Mouse (Mus musculus): Measurements from ENCODE around the gene Tmem87a. TPM values are rescaled to one million over a fixed set of nuclear protein-coding genes. Genes with fewer than 3 reads are reported as not detected.

The Tmem87a gene
- 11.9 and 16.4 TPM in 2 replicates for polyA plus RNA-seq (2015; fragmentation: Nextera tagmentation; extraction: Ambion mirVana)

GRCm38 (mm10) chr2:120403986-120404822 is at the start of gene Tmem87a:
Tmem87a (minus strand) TSS chr2:120404113.
- Histone ChIP-seq H3K9ac (peak within 1 kb of the TSS; percentile 80), H3K9me3 (peaks cover 4% of the 10 kb centered on the region; the same call in 1 of the 2 replicates), H3K27ac (peak within 1 kb of the TSS; percentile 94), H3K27me3 (no peaks in the 10 kb centered on the region), H3K4me2 (peak within 1 kb of the TSS; percentile 80), H3K4me1 (peaks cover 15% of the 10 kb centered on the region), H3K36me3 (no peaks in the 10 kb centered on the region), H3K4me3 (peak within 1 kb of the TSS; percentile 68)
- peak; percentile 99 for ATAC-seq (ENCODE audit: insufficient number of reproducible peaks, insufficient read depth, low FRiP score, low TSS enrichment, low read depth)
- 1% methylated on average over 34 of the region's 34 CpGs for WGBS

GRCm38 (mm10) chr2:120452600-120452999 is 48.7 kb upstream of the Tmem87a start:
- no peak overlapping the region for H3K4me3 ChIP-seq
- no peaks in the 10 kb centered on the region for H3K27me3 ChIP-seq
- no peaks in the 10 kb centered on the region for H3K9me3 ChIP-seq
- H3K4me2 ChIP-seq, result no peak overlapping the region
- H3K27ac ChIP-seq, result no peak overlapping the region
- no peaks in the 10 kb centered on the region; the same call in 1 of the 2 replicates for H3K4me1 ChIP-seq
- H3K9ac ChIP-seq, result no peak overlapping the region
- 79% methylated on average over 4 of the region's 4 CpGs for WGBS
- ATAC-seq (ENCODE audit: insufficient number of reproducible peaks, insufficient read depth, low FRiP score, low TSS enrichment, low read depth), result no peak
- H3K36me3 ChIP-seq, result peaks cover 3% of the 10 kb centered on the region; the same call in 1 of the 2 replicates

GRCm38 (mm10) chr2:120450724-120451123 is 46.8 kb upstream of the Tmem87a start:
- 75% methylated on average over 6 of the region's 6 CpGs for WGBS
- Histone ChIP-seq H3K9me3 (no peaks in the 10 kb centered on the region), H3K4me2 (no peak overlapping the region), H3K4me3 (no peak overlapping the region), H3K27me3 (no peaks in the 10 kb centered on the region), H3K27ac (no peak overlapping the region), H3K9ac (no peak overlapping the region), H3K4me1 (no peaks in the 10 kb centered on the region; the same call in 1 of the 2 replicates), H3K36me3 (peaks cover 3% of the 10 kb centered on the region; the same call in 1 of the 2 replicates)
- no peak for ATAC-seq (ENCODE audit: insufficient number of reproducible peaks, insufficient read depth, low FRiP score, low TSS enrichment, low read depth)

GRCm38 (mm10) chr2:120447306-120447705 is 43.4 kb upstream of the Tmem87a start:
- no peak overlapping the region for H3K4me2 ChIP-seq
- H3K27ac ChIP-seq, result no peak overlapping the region
- ATAC-seq (ENCODE audit: insufficient number of reproducible peaks, insufficient read depth, low FRiP score, low TSS enrichment, low read depth), result no peak
- no peaks in the 10 kb centered on the region for H3K36me3 ChIP-seq
- WGBS, result 94% methylated on average over 1 of the region's 1 CpGs
- no peaks in the 10 kb centered on the region for H3K4me1 ChIP-seq
- no peaks in the 10 kb centered on the region for H3K9me3 ChIP-seq
- H3K9ac ChIP-seq, result no peak overlapping the region
- no peak overlapping the region for H3K4me3 ChIP-seq
- no peaks in the 10 kb centered on the region for H3K27me3 ChIP-seq

GRCm38 (mm10) chr2:120446373-120446772 is 42.5 kb upstream of the Tmem87a start:
- Histone ChIP-seq H3K9ac (no peak overlapping the region), H3K4me3 (no peak overlapping the region), H3K36me3 (no peaks in the 10 kb centered on the region), H3K27ac (no peak overlapping the region), H3K4me2 (no peak overlapping the region), H3K4me1 (no peaks in the 10 kb centered on the region), H3K27me3 (no peaks in the 10 kb centered on the region), H3K9me3 (no peaks in the 10 kb centered on the region)
- no peak for ATAC-seq (ENCODE audit: insufficient number of reproducible peaks, insufficient read depth, low FRiP score, low TSS enrichment, low read depth)
- 74% methylated on average over 10 of the region's 10 CpGs for WGBS

GRCm38 (mm10) chr2:120444486-120444885 is 40.6 kb upstream of the Tmem87a start:
- Histone ChIP-seq H3K9ac (no peak overlapping the region), H3K4me1 (no peaks in the 10 kb centered on the region), H3K4me2 (no peak overlapping the region), H3K27me3 (no peaks in the 10 kb centered on the region), H3K9me3 (no peaks in the 10 kb centered on the region), H3K4me3 (no peak overlapping the region), H3K36me3 (no peaks in the 10 kb centered on the region), H3K27ac (no peak overlapping the region)
- no peak for ATAC-seq (ENCODE audit: insufficient number of reproducible peaks, insufficient read depth, low FRiP score, low TSS enrichment, low read depth)
- WGBS, result 91% methylated on average over 1 of the region's 1 CpGs

- Histone ChIP-seq H3K9ac (no peak overlapping the region), H3K4me3 (no peak overlapping the region), H3K4me1 (no peaks in the 10 kb centered on the region), H3K27me3 (no peaks in the 10 kb centered on the region), H3K27ac (no peak overlapping the region), H3K9me3 (no peaks in the 10 kb centered on the region), H3K36me3 (no peaks in the 10 kb centered on the region), H3K4me2 (no peak overlapping the region)
- ATAC-seq (ENCODE audit: insufficient number of reproducible peaks, insufficient read depth, low FRiP score, low TSS enrichment, low read depth), result no peak
- 76% methylated on average over 5 of the region's 5 CpGs for WGBS
Observed at GRCm38 (mm10) chr2:120424386-120424785, 20.5 kb upstream of the Tmem87a start.

GRCm38 (mm10) chr2:120414738-120415414 is 11.0 kb upstream of the Tmem87a start:
- no peaks in the 10 kb centered on the region for H3K4me1 ChIP-seq
- H3K4me2 ChIP-seq, result no peak overlapping the region
- no peak overlapping the region for H3K9ac ChIP-seq
- H3K36me3 ChIP-seq, result no peaks in the 10 kb centered on the region
- no peak overlapping the region for H3K4me3 ChIP-seq
- no peak for ATAC-seq (ENCODE audit: insufficient number of reproducible peaks, insufficient read depth, low FRiP score, low TSS enrichment, low read depth)
- H3K27me3 ChIP-seq, result no peaks in the 10 kb centered on the region
- no peak overlapping the region for H3K27ac ChIP-seq
- H3K9me3 ChIP-seq, result no peaks in the 10 kb centered on the region
- WGBS, result 58% methylated on average over 1 of the region's 1 CpGs

- Histone ChIP-seq H3K36me3 (no peaks in the 10 kb centered on the region), H3K27me3 (no peaks in the 10 kb centered on the region), H3K27ac (no peak overlapping the region), H3K4me2 (no peak overlapping the region), H3K9me3 (no peaks in the 10 kb centered on the region), H3K4me1 (no peaks in the 10 kb centered on the region), H3K4me3 (no peak overlapping the region), H3K9ac (no peak overlapping the region)
- ATAC-seq (ENCODE audit: insufficient number of reproducible peaks, insufficient read depth, low FRiP score, low TSS enrichment, low read depth), result no peak
Observed at GRCm38 (mm10) chr2:120414113-120414512, 10.2 kb upstream of the Tmem87a start.

- no peaks in the 10 kb centered on the region for H3K4me1 ChIP-seq
- WGBS, result 91% methylated on average over 3 of the region's 3 CpGs
- no peaks in the 10 kb centered on the region for H3K36me3 ChIP-seq
- no peak overlapping the region for H3K4me3 ChIP-seq
- ATAC-seq (ENCODE audit: insufficient number of reproducible peaks, insufficient read depth, low FRiP score, low TSS enrichment, low read depth), result no peak
- H3K9ac ChIP-seq, result no peak overlapping the region
- no peak overlapping the region for H3K4me2 ChIP-seq
- peaks cover 4% of the 10 kb centered on the region; the same call in 1 of the 2 replicates for H3K9me3 ChIP-seq
- no peak overlapping the region for H3K27ac ChIP-seq
- no peaks in the 10 kb centered on the region for H3K27me3 ChIP-seq
Observed at GRCm38 (mm10) chr2:120411096-120411628, 7.2 kb upstream of the Tmem87a start.

- peak overlapping the region; percentile 68 for H3K4me3 ChIP-seq
Observed at GRCm38 (mm10) chr2:120404823-120405765, 1.2 kb upstream of the Tmem87a start.

More at GRCm38 (mm10) chr2:120404823-120405765, 1.2 kb upstream of the Tmem87a start:
- Histone ChIP-seq H3K9ac (peak overlapping the region; percentile 80), H3K27ac (peak overlapping the region; percentile 94), H3K4me1 (peaks cover 15% of the 10 kb centered on the region), H3K36me3 (no peaks in the 10 kb centered on the region), H3K27me3 (no peaks in the 10 kb centered on the region), H3K4me2 (peak overlapping the region; percentile 80), H3K9me3 (peaks cover 4% of the 10 kb centered on the region; the same call in 1 of the 2 replicates)
- WGBS, result 36% methylated on average over 14 of the region's 14 CpGs
- ATAC-seq (ENCODE audit: insufficient number of reproducible peaks, insufficient read depth, low FRiP score, low TSS enrichment, low read depth), result no peak
